Mouse (Mus musculus) cortical plate, adult 2 months (tissue): ENCODE measurements around the gene Zfp423.

Source experiments
- CTCF ChIP-seq: fragments of 200-500 bp; IDR thresholded peaks from 2 replicates; pipeline ENCODE4 v1.5.1; 2011; ENCODE audit warnings: mild to moderate bottlenecking, control low read depth, low read length; ENCODE audit not compliant: insufficient read depth; ENCODE audit errors: extremely low read depth
- POLR2A ChIP-seq: fragments of 200-500 bp; IDR thresholded peaks from 2 replicates; pipeline ENCODE4 v1.6.1; 2011; ENCODE audit warnings: mild to moderate bottlenecking, low read length, control low read depth; ENCODE audit not compliant: insufficient read depth; ENCODE audit errors: extremely low read depth

- no peak for TF ChIP-seq POLR2A
- no peak for TF ChIP-seq CTCF
Measured at GRCm38 (mm10) chr8:87645371-87645770, 314.0 kb downstream of the Zfp423 start.
